Mouse (Mus musculus): ENCODE results near the gene Ccdc116. TPM values are rescaled to one million over a fixed set of nuclear protein-coding genes. Genes with fewer than 3 reads are reported as not detected.
"Not testable (repeated sequence)": the region's sequence is repeated elsewhere in the genome, so short reads cannot be mapped to it uniquely, and the experiment has no call there.

Ccdc116 gene
- total and polyA plus RNA-seq, 3 experiments = 0.14 to 0.35 TPM; not detected in 1

DNA sequence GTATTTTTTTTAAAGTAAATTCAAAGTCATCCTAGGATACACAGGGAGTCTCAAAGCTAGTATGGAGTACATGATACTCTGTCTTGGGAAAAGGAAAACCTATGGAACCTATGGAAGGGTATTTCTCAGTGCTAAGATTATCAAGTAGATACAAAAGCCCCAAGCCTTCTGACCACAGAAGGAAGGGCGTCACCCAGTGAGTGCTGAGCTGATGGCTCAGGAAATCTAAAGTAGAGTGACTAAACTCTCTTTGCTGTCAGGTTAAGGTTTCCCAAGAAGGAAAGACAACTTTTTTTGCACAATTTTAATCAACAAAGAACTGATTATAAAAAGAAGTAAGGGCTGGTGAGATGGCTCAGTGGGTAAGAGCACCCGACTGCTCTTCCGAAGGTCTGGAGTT, 32.7 kb upstream of the Ccdc116 start:
- 92% methylated on average over 3 of the region's 3 CpGs for WGBS

DNA sequence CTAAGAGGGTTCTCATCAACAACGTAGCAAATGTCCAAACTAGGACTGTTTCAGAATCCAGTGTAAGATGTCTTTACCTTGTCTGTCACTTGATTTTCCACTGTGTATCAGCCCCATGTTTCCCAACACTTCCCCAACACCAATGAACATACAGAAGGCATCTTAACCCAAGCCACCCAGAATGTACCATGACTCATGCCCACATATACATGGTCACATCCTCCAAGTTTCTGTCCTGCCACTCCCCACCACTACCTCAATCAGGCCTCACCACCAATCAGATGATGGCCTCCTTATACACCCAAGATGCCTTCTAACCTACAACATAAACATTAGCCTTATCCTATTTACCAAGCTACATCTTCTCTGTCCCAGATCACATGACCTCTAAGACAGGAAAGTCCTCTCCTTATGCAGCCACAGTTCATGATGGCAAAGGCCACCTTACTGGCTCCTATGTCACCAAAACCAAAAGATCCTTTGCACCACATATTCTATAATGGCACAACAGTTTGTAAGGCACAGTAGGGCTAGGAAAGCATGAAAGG, 30.7 kb upstream of the Ccdc116 start:
- no peak overlapping the region for H3K4me3 ChIP-seq
- H3K79me2 ChIP-seq (replicated peaks; ENCODE audit: control insufficient read depth, insufficient read depth, low read length) = peaks cover 9% of the 10 kb centered on the region
- peaks cover 8% of the 10 kb centered on the region for H3K4me1 ChIP-seq (ENCODE audit: control insufficient read depth, insufficient read depth, low read length)
- peaks cover 16% of the 10 kb centered on the region for H3K36me3 ChIP-seq (ENCODE audit: control insufficient read depth, insufficient read depth, low read length)
- 88% methylated on average over 1 of the region's 1 CpGs for WGBS
- intact Hi-C loops (cut with DNase I) = no loop called here
- no peaks in the 10 kb centered on the region for H3K27me3 ChIP-seq (ENCODE audit: control insufficient read depth, insufficient read depth, low read length)
- H3K27ac ChIP-seq = no peak overlapping the region
- H3K9ac ChIP-seq (ENCODE audit: low read depth, low read length) = no peak overlapping the region
- DNase-seq = no peak
- TF ChIP-seq POLR2A (IDR thresholded peaks at IDR 0.05; ENCODE audit: insufficient read depth, low read depth, low read length) (no peak), EP300 (IDR thresholded peaks at IDR 0.05; ENCODE audit: insufficient read depth, low read depth, low read length) (no peak), CTCF (IDR thresholded peaks at IDR 0.05) (no peak)

More for the DNA sequence above, 32.7 kb upstream of the Ccdc116 start:
- Histone ChIP-seq H3K36me3 (ENCODE audit: control insufficient read depth, insufficient read depth, low read length) (peaks cover 19% of the 10 kb centered on the region), H3K27me3 (ENCODE audit: control insufficient read depth, insufficient read depth, low read length) (no peaks in the 10 kb centered on the region), H3K4me3 (no peak overlapping the region), H3K27ac (no peak overlapping the region), H3K4me1 (ENCODE audit: control insufficient read depth, insufficient read depth, low read length) (peaks cover 11% of the 10 kb centered on the region), H3K79me2 (replicated peaks; ENCODE audit: control insufficient read depth, insufficient read depth, low read length) (peaks cover 9% of the 10 kb centered on the region), H3K9ac (ENCODE audit: low read depth, low read length) (no peak overlapping the region)
- intact Hi-C loops (cut with DNase I) = no loop called here
- no peak for DNase-seq
- TF ChIP-seq EP300 (IDR thresholded peaks at IDR 0.05; ENCODE audit: insufficient read depth, low read depth, low read length) (no peak), POLR2A (IDR thresholded peaks at IDR 0.05; ENCODE audit: insufficient read depth, low read depth, low read length) (no peak), CTCF (IDR thresholded peaks at IDR 0.05) (no peak)

DNA sequence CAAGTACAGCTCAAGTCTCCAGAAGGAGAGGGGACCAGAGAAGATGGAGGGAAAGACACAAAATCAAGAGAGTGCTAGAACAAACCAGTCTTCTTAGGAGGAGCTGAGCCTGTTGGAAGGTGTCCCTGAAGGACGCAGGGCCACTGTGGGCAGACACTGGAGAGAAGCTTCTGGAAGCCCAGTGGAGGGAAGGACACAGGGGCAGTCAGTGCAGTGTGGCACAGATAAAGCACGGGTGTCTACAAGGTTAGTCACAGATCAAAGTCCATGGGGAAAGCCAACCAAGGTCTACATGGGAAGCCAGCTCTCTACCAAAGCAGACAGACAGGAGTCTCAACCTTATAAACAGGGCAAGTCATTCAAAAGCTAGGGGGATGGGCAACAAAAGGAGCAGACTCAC, 28.7 kb upstream of the Ccdc116 start:
- Histone ChIP-seq H3K4me1 (ENCODE audit: control insufficient read depth, insufficient read depth, low read length) (peaks cover 6% of the 10 kb centered on the region), H3K27ac (no peak overlapping the region), H3K4me3 (no peak overlapping the region), H3K79me2 (replicated peaks; ENCODE audit: control insufficient read depth, insufficient read depth, low read length) (peaks cover 9% of the 10 kb centered on the region), H3K36me3 (ENCODE audit: control insufficient read depth, insufficient read depth, low read length) (peaks cover 17% of the 10 kb centered on the region), H3K9ac (ENCODE audit: low read depth, low read length) (no peak overlapping the region), H3K27me3 (ENCODE audit: control insufficient read depth, insufficient read depth, low read length) (no peaks in the 10 kb centered on the region)
- no peak for DNase-seq
- intact Hi-C loops (cut with DNase I) = no loop called here
- TF ChIP-seq EP300 (IDR thresholded peaks at IDR 0.05; ENCODE audit: insufficient read depth, low read depth, low read length) (no peak), POLR2A (IDR thresholded peaks at IDR 0.05; ENCODE audit: insufficient read depth, low read depth, low read length) (no peak), CTCF (IDR thresholded peaks at IDR 0.05) (no peak)
- WGBS = 60% methylated on average over 2 of the region's 2 CpGs

DNA sequence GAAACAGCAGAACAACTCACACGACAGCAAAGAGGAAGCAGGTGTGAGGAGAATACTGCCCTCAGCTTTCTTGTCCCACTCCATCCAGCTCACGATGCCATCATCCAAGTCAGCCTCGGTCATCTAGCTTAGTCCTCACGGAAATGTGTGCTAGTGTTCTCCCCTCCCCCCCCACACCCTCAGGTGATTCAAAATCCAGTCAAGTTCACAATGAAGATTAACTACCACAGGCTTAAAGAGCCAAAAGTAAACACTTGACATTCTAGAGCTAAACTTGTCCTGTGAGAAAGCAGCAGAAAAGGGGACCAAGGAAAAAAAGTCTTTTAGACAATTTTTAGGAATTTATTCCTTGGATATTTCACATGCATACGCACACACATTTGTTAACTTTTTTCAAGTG, 21.0 kb upstream of the Ccdc116 start:
- Histone ChIP-seq H3K27me3 (ENCODE audit: control insufficient read depth, insufficient read depth, low read length) (no peaks in the 10 kb centered on the region), H3K27ac (no peak overlapping the region), H3K4me1 (ENCODE audit: control insufficient read depth, insufficient read depth, low read length) (no peaks in the 10 kb centered on the region), H3K79me2 (replicated peaks; ENCODE audit: control insufficient read depth, insufficient read depth, low read length) (0 out of 2 replicates have a peak, but pooled peaks cover 2% of the 10 kb centered on the region), H3K4me3 (no peak overlapping the region), H3K9ac (ENCODE audit: low read depth, low read length) (no peak overlapping the region), H3K36me3 (ENCODE audit: control insufficient read depth, insufficient read depth, low read length) (peaks cover 6% of the 10 kb centered on the region)
- DNase-seq = no peak
- TF ChIP-seq CTCF (IDR thresholded peaks at IDR 0.05) (no peak), POLR2A (IDR thresholded peaks at IDR 0.05; ENCODE audit: insufficient read depth, low read depth, low read length) (no peak), EP300 (IDR thresholded peaks at IDR 0.05; ENCODE audit: insufficient read depth, low read depth, low read length) (no peak)
- WGBS = 86% methylated on average over 5 of the region's 5 CpGs
- intact Hi-C loops (cut with DNase I) = no loop called here

DNA sequence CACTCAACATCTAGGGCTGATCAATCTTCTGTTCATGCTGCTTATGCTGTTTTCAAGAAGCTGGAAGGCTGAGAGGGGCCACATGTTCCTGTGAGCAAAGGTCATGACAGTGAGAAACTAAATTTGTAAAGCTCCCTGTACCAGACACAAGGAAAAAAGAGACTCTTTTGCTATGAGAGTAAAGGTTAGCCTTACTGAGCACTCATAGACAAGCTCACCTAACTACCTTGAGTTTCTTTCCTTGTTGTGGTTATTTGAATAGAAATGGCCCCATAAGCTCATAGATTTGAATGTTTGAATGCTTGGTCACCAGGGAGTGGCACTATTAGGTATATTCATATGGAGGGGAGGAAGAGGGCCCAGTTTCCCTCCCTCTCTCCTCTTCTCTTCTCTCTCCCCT, 20.1 kb upstream of the Ccdc116 start:
- peaks cover 6% of the 10 kb centered on the region for H3K36me3 ChIP-seq (ENCODE audit: control insufficient read depth, insufficient read depth, low read length)

DNA sequence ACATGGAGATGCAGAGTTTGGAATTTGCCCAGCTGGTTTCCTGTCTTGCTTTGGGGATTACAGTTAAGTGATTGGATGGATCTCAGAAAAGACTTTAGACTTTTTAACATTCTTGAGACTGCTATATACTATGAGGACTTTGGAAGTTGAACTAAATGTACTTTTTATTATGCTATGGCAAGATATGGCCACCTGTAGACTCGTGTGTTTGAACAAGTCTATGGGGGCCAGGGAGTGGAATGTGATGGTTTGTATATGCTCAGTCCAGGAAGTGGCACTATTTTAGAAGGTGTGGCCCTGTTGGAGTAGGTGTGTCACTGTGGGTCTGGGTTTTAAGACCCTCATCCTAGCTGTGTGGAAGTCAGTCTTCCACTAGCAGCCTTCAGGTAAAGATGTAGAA, 18.4 kb upstream of the Ccdc116 start:
- H3K79me2 ChIP-seq (replicated peaks; ENCODE audit: control insufficient read depth, insufficient read depth, low read length); H3K9ac ChIP-seq (ENCODE audit: low read depth, low read length); H3K4me1 ChIP-seq (ENCODE audit: control insufficient read depth, insufficient read depth, low read length); H3K27me3 ChIP-seq (ENCODE audit: control insufficient read depth, insufficient read depth, low read length); H3K4me3 ChIP-seq; H3K36me3 ChIP-seq (ENCODE audit: control insufficient read depth, insufficient read depth, low read length); H3K27ac ChIP-seq; intact Hi-C loops (cut with DNase I); DNase-seq: not testable (repeated sequence)
- WGBS = 87% methylated on average over 1 of the region's 1 CpGs

More for the DNA sequence above, 20.1 kb upstream of the Ccdc116 start:
- H3K4me1 ChIP-seq (ENCODE audit: control insufficient read depth, insufficient read depth, low read length) = no peaks in the 10 kb centered on the region
- TF ChIP-seq EP300 (IDR thresholded peaks at IDR 0.05; ENCODE audit: insufficient read depth, low read depth, low read length) (no peak), CTCF (IDR thresholded peaks at IDR 0.05) (no peak), POLR2A (IDR thresholded peaks at IDR 0.05; ENCODE audit: insufficient read depth, low read depth, low read length) (no peak)
- no peak overlapping the region for H3K4me3 ChIP-seq
- H3K79me2 ChIP-seq (replicated peaks; ENCODE audit: control insufficient read depth, insufficient read depth, low read length) = 0 out of 2 replicates have a peak, but pooled peaks cover 2% of the 10 kb centered on the region
- no peak overlapping the region for H3K27ac ChIP-seq
- no peak overlapping the region for H3K9ac ChIP-seq (ENCODE audit: low read depth, low read length)
- DNase-seq = no peak
- intact Hi-C loops (cut with DNase I) = no loop called here
- no peaks in the 10 kb centered on the region for H3K27me3 ChIP-seq (ENCODE audit: control insufficient read depth, insufficient read depth, low read length)

Data from heart, adult 2 months (tissue).